Mouse (Mus musculus): ENCODE measurements around the gene Defb7.

The Defb7 gene

DNA sequence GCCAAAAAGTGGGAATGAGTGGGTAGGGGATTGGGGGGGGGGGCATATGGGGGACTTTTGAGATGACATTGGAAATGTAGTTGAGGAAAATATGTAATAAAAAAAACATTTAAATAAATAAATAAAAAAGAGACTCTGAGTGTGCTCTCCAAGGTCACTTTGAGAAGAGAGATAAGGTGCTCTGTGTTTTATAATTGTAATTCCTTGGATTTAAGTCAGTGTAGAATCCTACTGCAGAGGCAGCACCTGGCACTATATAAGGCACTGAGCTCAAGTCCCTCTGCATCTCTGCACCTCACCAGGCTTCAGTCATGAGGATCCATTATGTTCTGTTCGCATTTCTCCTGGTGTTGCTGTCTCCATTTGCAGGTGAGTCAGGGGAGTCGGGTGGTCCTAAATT is at the start of gene Defb7:
Gene Defb7, plus strand, starts transcription at position 301 of the 400 bp plus-strand sequence.
- no peak for DNase-seq

DNA sequence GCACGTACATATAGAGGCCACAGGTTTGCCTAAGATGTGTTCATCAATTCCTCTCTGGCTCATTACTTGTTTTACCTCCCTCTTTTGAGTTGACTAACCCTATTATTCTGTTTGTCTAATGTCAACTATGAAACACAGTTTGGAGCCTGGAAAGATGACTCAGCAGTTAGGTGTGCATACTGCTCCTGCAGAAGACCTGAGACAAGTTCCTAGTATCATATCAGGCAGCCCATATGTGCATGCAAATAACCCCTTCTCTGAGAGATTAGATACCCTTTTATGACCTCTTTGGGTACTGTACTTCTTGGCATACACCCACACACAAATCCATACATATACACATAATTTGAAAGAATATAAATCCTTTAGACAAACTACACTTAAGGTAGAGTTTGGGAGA is 48.5 kb upstream of the Defb7 start:
- no peak for DNase-seq

DNA sequence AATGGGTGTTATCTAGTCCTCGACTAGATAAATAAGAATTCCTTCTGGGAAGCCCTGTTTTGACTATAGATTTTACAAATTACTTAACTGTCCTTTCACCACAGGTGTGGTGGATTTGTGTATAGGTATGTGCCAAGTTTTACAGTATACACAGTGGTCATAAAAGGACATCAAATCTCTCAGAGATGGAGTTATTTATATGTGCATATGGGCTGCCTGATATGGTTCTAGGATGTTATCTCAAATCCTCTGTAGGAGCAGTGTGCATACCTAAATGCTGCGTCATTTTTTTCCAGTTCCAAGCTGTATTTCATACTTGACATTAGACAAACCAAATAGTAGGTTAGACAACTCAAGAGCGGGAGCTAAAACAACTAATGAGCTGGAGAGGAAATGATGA is 33.5 kb upstream of the Defb7 start:
- no peak for DNase-seq

DNA sequence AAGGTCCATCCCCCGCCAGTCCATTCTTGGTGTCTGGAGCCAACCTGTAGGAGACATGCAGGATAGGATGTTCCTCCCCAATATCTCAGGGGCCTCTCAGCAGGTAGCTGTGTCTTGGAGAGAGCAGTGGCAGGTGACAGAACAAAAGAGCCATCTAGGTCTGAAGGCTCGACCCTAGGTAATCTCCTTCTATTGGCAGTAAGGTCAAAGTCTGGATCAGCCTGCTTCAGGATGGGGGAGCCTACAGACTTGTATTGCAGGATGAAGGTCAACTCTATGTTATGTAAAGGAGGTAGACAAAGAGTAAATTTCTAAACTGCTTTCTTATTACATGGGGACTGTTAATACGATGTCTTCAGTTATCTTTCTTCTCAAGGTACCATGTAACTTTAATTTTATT is 25.9 kb upstream of the Defb7 start:
- DNase-seq: no peak

DNA sequence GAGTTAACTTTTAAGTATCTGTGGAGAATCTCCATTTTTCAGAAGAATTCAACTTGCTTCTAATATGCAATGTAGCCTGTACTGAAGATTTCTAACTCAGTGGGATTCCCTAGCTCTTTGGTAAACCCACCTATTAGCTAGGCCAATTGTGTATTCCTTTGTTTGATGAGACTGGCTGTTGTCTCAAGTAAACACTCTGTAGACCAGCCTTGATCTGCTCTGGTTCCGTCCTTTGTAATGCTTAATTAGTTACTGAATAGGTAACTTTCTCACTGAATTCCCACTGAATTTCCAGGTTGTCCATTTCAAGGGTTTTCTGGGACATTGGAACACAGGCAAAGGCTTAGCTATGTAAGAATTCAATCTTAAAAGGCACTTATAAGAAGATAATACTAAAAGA is 5.6 kb downstream of the Defb7 start:
- DNase-seq: no peak

DNA sequence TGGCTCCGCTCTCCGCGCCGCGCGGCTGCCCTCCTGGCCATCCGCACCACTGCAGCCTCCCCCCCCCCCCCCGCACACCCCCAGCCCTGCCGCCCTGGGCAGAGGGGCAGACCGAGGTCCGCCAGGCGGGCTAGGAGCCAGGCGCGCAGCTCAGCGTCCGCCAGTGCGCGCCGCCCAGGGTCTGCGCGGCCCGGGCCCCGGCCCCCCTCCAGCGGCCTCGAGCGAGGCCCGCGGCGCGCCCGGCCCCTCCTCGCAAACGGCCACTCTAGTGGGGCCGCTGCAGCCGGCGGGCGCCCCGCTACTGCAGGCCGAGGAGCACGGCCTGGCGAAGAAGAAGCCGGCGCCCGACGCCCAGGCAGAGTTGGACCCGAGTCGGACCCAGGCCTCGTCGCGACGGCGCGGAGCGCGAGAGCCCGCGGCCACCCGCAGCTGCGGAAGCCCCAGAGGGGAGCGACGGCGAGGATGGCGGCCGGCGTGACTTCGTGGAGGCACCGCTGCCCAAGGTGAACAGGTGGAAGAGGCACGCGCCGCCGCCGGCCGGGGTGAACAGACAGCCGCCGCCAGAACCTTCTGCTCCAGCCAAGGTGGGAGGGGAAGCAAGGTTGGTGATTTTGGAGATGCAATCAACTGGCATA is 40.4 kb downstream of the Defb7 start:
- no peak for DNase-seq

DNA sequence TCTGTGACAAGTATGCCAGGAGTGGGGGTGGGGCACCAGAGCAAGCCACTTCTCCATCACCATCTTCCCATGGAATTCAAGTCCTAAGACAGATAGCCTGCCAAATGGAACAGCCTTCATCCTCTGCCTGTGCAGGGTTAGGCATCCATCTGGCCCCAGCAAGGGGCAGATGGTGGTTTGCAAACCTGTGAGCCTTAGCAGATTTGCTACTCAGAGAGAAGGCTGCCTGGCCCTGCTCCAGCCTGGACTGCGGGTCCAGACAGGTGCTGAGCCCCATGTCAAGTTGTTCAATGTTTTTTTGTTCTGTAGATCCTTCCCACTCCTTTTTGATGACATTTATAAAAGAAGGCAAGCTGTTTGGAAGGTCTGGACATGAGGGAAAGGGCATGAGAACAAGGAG is 45.5 kb downstream of the Defb7 start:
- no peak for DNase-seq

Measured in right cerebral cortex, postnatal 4 days (tissue).